Mouse (Mus musculus): ENCODE data around the gene Popdc2.

DNA sequence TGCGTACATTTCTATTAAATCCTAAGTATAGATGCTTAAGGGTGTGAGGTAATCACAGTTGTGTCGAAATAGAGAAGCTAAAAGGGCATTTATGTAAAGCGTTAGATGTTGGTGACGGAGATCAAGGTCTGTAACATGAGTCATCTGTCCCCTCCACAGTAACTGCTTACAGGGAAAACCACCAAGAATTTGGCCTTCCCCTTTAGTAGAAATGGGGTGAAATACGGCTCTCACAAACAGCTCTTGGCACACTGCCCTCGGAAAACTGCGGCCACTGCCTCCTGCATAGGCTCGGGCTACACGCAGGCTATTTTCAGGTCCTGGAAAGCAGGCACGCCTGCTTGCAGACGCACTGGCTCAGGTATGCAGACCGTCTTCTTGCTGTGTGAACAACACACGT is 34.1 kb downstream of the Popdc2 start:
- TF ChIP-seq TBP (IDR thresholded peaks at IDR 0.05; ENCODE audit: low read depth, low read length), result no peak
- no peak for TF ChIP-seq MAFK (IDR thresholded peaks at IDR 0.05; ENCODE audit: borderline replicate concordance, low read depth, low read length)
- no peak for TF ChIP-seq TCF12 (IDR thresholded peaks at IDR 0.05; ENCODE audit: low read depth, low read length)
